Mouse (Mus musculus) B cell, adult 2 months (primary cell): ENCODE data around the gene Tmed2.
"Not testable (repeated sequence)": the region's sequence is repeated elsewhere in the genome, so short reads cannot be mapped to it uniquely, and the experiment has no call there.

Experiments
- DNase-seq, 2 experiments: peaks; one replicate each; pipeline ENCODE4 v3.0.0; 2022

Gene Tmed2

DNA sequence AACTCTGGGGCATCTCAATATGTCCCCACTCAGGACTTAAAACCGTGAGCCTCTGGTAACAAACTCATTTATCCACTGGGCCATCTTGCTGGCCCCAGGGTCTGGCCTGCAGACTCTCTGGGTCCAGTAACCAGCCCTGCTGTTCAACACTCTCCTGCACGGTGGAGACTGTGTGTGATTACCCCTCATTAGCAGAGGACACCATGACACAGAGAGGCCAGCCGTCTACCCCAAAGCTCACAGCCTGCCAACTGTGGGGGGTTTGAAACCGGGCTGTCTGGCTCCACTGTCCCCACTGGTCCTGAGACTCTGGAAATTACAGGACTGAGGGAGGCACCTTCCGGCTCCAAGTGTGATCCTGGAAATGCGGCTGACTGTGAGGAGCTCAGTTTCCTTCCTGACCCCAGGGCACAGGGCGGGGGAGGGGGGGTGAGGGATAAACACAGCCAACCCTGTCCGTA lies 11.3 kb upstream of the Tmed2 start:
- no peak for DNase-seq

DNA sequence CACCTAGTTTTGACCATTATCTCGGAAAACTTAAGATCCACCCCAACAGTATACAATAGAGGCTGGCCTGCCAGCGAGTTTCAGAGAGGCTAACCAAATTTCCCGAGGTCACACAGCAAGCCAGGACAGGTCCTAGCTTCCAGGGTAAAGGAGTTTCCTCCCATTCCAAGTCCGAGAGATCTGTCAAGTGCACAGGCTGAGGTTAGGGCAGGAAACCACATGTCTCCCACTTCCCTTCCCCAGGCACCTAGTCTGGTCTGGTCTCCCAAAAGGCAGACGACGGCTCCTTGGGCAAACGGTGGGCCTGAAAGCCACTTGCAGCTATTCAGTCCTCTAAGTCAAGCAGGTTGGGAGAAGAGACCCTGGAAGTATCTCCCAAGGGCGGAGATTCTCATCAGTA lies 10.8 kb upstream of the Tmed2 start:
- no peak for DNase-seq

GRCm38 (mm10) chr5:124530655-124531582 lies 9.6 kb upstream of the Tmed2 start, which contains the start of gene Rilpl1:
Gene Rilpl1 (minus strand): TSS chr5:124531391.
- DNase-seq: peak; percentile 49 to 55

GRCm38 (mm10) chr5:124531583-124531930 lies 8.9 kb upstream of the Tmed2 start:
- DNase-seq: no peak

DNA sequence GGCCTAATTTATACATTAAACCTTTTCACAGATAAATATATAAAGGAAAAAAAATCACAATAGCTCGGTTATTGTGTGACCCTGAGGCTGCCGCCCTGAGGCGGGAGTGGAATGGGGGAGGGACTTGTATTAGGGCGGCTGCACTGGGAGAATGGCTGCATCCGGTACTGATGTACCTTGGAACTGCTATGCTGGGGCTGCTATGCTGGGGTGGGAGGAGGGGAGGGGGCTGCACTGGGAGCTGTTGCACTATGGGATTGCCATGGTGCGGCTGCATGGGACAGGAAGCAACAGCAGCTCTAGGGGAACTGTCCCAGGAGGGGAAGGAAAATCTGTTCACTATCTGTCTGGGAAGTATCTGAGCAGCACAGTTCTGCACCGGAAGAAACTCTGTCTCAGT lies 8.0 kb upstream of the Tmed2 start:
- no peak for DNase-seq

DNA sequence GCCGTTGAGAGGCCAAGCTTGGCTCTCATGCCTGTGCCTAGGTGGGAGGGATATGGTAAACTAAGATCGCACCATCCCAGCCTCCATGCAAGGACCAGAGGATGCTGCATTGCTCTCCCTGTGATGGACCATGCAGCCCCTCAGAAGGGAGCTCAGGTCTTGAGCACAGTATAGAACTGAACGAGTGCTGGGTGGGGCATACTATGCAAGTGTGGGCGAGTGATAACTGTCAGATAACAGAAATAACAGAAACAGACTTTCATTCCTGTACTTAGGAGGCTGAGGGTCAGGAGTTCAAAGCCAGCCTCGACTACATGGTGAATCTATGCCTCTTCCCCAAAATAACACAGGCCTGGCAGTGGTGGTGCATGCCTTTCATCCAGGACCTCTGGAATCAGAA lies 5.5 kb upstream of the Tmed2 start:
- DNase-seq: no peak

GRCm38 (mm10) chr5:124536776-124537175 lies 3.7 kb upstream of the Tmed2 start:
- DNase-seq: peak in 1 of 2 experiments; percentile 16

- DNase-seq: peak; percentile 74 to 76
These were observed 1.4 kb upstream of the Tmed2 start for GRCm38 (mm10) chr5:124538813-124539792.

GRCm38 (mm10) chr5:124539905-124540304 lies 590 bp upstream of the Tmed2 start:
- DNase-seq: no peak

- DNase-seq: peak; percentile 60 to 64
These were observed 558 bp downstream of the Tmed2 start for GRCm38 (mm10) chr5:124540905-124541601.

DNA sequence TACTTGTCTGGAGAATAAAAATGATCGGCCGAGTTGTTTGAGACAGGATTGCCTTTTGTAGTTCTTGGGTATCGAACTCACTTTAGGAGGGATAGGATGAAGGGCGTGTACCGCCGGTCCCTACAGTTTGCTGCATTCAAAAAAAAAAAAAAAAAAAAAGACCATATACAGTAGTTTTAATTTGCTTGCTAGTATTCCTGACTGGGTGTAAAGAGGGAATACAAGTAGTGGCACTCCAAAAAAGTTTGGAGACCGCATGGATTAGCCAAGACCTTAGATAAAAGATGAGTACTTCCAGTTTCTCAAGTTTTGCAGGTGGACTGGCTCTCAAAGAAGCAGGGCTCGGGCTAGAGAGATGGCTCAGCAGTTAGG lies 1.1 kb downstream of the Tmed2 start:
- no peak for DNase-seq

DNA sequence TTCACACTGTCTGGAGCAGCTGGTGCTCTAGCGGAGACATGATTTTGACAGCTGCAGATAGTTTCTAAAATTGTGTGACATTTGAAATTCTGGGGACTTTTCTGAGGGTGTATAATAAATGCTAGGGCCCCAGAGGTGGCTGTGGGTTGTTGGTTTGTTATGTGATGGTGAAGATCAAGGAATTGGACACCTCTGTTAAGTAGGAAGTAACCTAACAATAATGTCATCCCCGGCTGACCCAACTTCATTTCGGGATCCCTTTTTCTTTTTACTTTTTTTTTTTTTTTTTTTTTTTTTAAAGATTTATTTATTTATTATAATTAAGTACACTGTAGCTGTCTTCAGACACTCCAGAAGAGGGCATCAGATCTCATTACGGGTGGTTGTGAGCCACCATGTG lies 10.2 kb downstream of the Tmed2 start:
- DNase-seq: not testable (repeated sequence)

- DNase-seq: peak; percentile 34
These were observed 11.0 kb downstream of the Tmed2 start for GRCm38 (mm10) chr5:124551349-124552093.

- DNase-seq: no peak
These were observed 11.6 kb downstream of the Tmed2 start for GRCm38 (mm10) chr5:124552094-124552472.

DNA sequence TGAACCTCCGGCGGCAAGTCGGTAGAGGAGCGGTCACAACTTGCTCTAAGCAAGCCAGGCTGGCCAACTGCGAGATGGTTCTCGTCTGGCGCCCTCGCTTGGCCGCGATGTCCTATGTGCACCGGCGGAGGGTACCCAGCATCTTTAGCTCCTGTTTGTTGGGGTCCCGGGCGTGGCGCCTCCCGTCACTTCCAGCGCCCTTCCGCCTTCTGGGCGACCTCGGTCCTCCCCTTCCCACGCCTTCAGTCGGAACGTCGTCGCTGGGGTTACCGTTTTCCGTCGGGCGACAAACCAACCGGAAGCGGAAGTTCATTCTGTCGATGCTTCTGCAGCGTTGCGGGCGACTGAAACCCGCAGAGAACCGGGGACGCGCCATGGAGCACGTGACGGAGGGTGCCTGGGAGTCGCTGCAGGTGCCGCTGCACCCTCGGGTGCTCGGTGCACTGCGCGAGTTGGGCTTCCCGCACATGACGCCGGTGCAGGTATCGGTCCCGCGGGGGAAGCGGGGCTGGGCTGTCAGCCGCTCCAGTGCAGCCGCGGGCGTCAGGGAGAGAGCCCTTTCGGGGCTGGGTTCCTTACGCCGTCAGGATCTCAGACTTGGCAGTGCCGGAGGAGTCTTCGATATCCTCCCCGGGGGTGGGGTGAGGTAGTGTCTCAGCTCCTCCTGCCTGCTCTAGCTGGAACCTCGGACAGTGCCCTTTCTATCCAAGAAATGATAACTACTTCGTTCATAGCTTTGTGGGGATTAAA lies 12.2 kb downstream of the Tmed2 start, which contains the start of gene Ddx55:
TSS of gene Ddx55 (plus strand) at position 307 of the 750 bp plus-strand sequence.
- peak; percentile 93 for DNase-seq

- DNase-seq: no peak
These were observed 13.1 kb downstream of the Tmed2 start for GRCm38 (mm10) chr5:124553607-124554006.

- peak in 1 of 2 experiments; percentile 28 for DNase-seq
These were observed 14.7 kb downstream of the Tmed2 start for GRCm38 (mm10) chr5:124555145-124555544.

DNA sequence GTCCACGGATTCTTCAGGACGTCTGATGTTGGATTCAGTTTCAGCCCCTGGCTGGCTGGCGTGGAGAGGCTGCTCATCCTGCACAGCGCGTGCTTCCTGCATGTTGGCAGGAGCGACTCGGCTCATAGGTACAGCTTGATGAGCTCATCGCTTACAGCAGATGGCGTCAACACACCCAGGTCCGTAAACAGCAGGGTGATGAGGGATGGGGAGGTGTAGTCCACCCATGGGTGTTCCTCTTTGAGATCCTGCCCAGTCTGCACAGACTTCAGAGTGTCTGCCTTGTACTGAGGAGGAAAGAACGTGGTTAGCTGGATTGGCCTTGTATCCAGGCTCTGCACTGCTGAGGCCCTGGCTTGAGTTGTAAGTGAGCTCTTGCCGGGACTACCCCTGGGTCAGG lies 30.6 kb downstream of the Tmed2 start:
- DNase-seq: no peak

GRCm38 (mm10) chr5:124575467-124575866 lies 35.0 kb downstream of the Tmed2 start:
- no peak for DNase-seq

- peak; percentile 96 to 97 for DNase-seq
These were observed 38.3 kb downstream of the Tmed2 start, which contains the start of the genes Eif2b1 and Gtf2h3 for GRCm38 (mm10) chr5:124578633-124579317. Gene Eif2b1 (minus strand): TSS chr5:124579131. Gene Gtf2h3 (plus strand): TSS chr5:124579140.
